Mouse (Mus musculus) CH12.LX (cell line): ENCODE data around the gene Rab33a.

Source experiments
- CTCF ChIP-seq, 2 experiments: IDR thresholded peaks in 1 of 2; conservative IDR thresholded peaks in 1 of 2; 2 replicates each; pipeline ENCODE4 v1.5.1; 2011 to 2012; ENCODE audit warnings: low read depth in 2 of 2, low read length in 2 of 2, improper control_type of control experiment in 1 of 2, inconsistent platforms in 1 of 2, mild to moderate bottlenecking in 1 of 2, moderate library complexity in 1 of 2
- EP300 ChIP-seq: IDR thresholded peaks from 2 replicates; pipeline ENCODE4 v1.6.1; 2011; ENCODE audit warnings: low read length, improper control_type of control experiment
- ETS1 ChIP-seq: conservative IDR thresholded peaks from 2 replicates; pipeline ENCODE4 v1.6.1; 2012; ENCODE audit warnings: low read depth, mild to moderate bottlenecking, inconsistent platforms, low read length, improper control_type of control experiment, moderate library complexity
- JUND ChIP-seq: conservative IDR thresholded peaks from 2 replicates; pipeline ENCODE4 v1.6.1; 2011; ENCODE audit warnings: low read depth, low read length, improper control_type of control experiment
- MAFK ChIP-seq: IDR thresholded peaks from 2 replicates; pipeline ENCODE4 v1.6.1; 2011; ENCODE audit warnings: low read length, improper control_type of control experiment; ENCODE audit not compliant: insufficient replicate concordance
- MAZ ChIP-seq: IDR thresholded peaks from 2 replicates; pipeline ENCODE4 v1.6.1; 2012; ENCODE audit warnings: low read depth, mild to moderate bottlenecking, inconsistent platforms, low read length, improper control_type of control experiment, moderate library complexity
- PAX5 ChIP-seq: IDR thresholded peaks from 2 replicates; pipeline ENCODE4 v1.6.1; 2012; ENCODE audit warnings: low read length, inconsistent platforms, mixed read lengths
- POLR2A ChIP-seq: IDR thresholded peaks from 2 replicates; pipeline ENCODE4 v1.6.1; 2011; ENCODE audit warnings: low read depth, mild to moderate bottlenecking, improper control_type of control experiment, low read length
- RCOR1 ChIP-seq: conservative IDR thresholded peaks from 2 replicates; pipeline ENCODE4 v1.6.1; 2012; ENCODE audit warnings: low read depth, mild to moderate bottlenecking, inconsistent platforms, low read length, improper control_type of control experiment
- SIN3A ChIP-seq: IDR thresholded peaks from 2 replicates; pipeline ENCODE4 v1.6.1; 2012; ENCODE audit warnings: low read length, improper control_type of control experiment, inconsistent platforms
- TCF12 ChIP-seq: IDR thresholded peaks from 2 replicates; pipeline ENCODE4 v1.6.1; 2014; ENCODE audit warnings: low read depth, mild to moderate bottlenecking, inconsistent platforms, low read length, improper control_type of control experiment
- USF1 ChIP-seq: IDR thresholded peaks from 2 replicates; pipeline ENCODE4 v1.6.1; 2014; ENCODE audit warnings: low read depth, mild to moderate bottlenecking, inconsistent platforms, low read length, improper control_type of control experiment

DNA sequence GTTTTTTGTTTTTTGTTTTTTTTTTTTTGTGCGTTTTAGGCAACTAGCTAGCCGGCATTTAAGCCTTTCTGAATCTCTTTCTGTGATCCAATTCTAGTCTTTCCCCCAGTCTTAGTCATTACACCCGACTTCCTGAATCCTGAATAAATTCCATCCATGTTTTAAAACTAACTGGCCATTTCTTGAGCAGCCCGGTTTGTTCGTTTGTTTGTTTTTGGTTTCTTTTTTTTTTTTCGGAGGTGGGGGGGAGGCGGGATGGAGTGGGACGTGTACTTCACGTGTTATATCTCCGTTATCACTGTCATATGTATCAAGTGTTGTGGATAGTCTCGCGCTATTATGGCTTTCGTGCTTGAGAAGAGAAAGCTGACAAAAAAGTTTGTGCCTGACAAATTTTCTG is 5.3 kb upstream of the Rab33a start:
- TF ChIP-seq MAZ (no peak), CTCF (conservative IDR thresholded peaks at IDR 0.05 in 1 of 2, IDR thresholded peaks at IDR 0.05 in 1 of 2; ENCODE audit: low read depth in 2 of 2, low read length in 2 of 2) (no peak), RCOR1 (no peak), POLR2A (no peak), TCF12 (no peak), ETS1 (no peak), SIN3A (no peak), JUND (no peak), USF1 (no peak), MAFK (no peak), EP300 (no peak), PAX5 (no peak)
